Mouse (Mus musculus) limb, embryonic 11.5 days (tissue): ENCODE measurements around the gene Wdr90. TPM values are rescaled to one million over a fixed set of nuclear protein-coding genes. Genes with fewer than 3 reads are reported as not detected.
A peak's percentile ranks its signal among the peaks of the same experiment; 100 is the strongest.
"Not testable (repeated sequence)": the region's sequence is repeated elsewhere in the genome, so short reads cannot be mapped to it uniquely, and the experiment has no call there.

Experiments used
- ATAC-seq: fragments of 200-750 bp; cut with Nextera tagmentation; 2 replicates; pipeline ENCODE4 v1.8.0; 2017; ENCODE audit warnings: low read depth; ENCODE audit not compliant: insufficient number of reproducible peaks, low FRiP score, low TSS enrichment
- DNase-seq: peaks from one replicate; pipeline ENCODE4 v3.0.0-alpha.2; 2015; ENCODE audit warnings: low spot score
- H3K27ac ChIP-seq: fragments of 300-500 bp; sonication (generic); replicated peaks from 2 replicates; pipeline ENCODE4 v1.5.1; 2014; ENCODE audit warnings: low read depth, mild to moderate bottlenecking, low read length
- H3K27me3 ChIP-seq: fragments of 300-500 bp; sonication (generic); 2 replicates; pipeline ENCODE4 v1.6.1; 2014; ENCODE audit warnings: mild to moderate bottlenecking, low read length, mixed read lengths; ENCODE audit not compliant: control insufficient read depth, insufficient read depth
- H3K36me3 ChIP-seq: fragments of 300-500 bp; sonication (generic); 2 replicates; pipeline ENCODE4 v1.6.1; 2014; ENCODE audit warnings: mild to moderate bottlenecking, low read length, moderate library complexity, mixed read lengths; ENCODE audit not compliant: control insufficient read depth, insufficient read depth
- H3K4me1 ChIP-seq: fragments of 300-500 bp; sonication (generic); 2 replicates; pipeline ENCODE4 v1.6.1; 2014; ENCODE audit warnings: low read length, mixed read lengths; ENCODE audit not compliant: control insufficient read depth, insufficient read depth
- H3K4me2 ChIP-seq: fragments of 300-500 bp; sonication (generic); 2 replicates; pipeline ENCODE4 v1.6.1; 2014; ENCODE audit warnings: low read depth, mild to moderate bottlenecking, moderate library complexity; ENCODE audit not compliant: severe bottlenecking
- H3K4me3 ChIP-seq: fragments of 300-500 bp; sonication (generic); 2 replicates; pipeline ENCODE4 v1.5.1; 2014; ENCODE audit warnings: low read depth, low read length
- H3K9ac ChIP-seq: fragments of 300-500 bp; sonication (generic); 2 replicates; pipeline ENCODE4 v1.6.1; 2014; ENCODE audit warnings: mild to moderate bottlenecking, low read length
- H3K9me3 ChIP-seq: fragments of 300-500 bp; sonication (generic); 2 replicates; pipeline ENCODE4 v1.6.1; 2016; ENCODE audit warnings: low read length; ENCODE audit not compliant: control insufficient read depth
- WGBS: fragments of 180-500 bp; shearing (Covaris S2); extraction: QIAGEN DNeasy Blood & Tissue Kit; methylation state at CpG from one replicate; pipeline ENCODE4 v1.1.7; 2014; 5-methylcytosine and 5-hydroxymethylcytosine counted together
- polyA plus RNA-seq: library from polyadenylated mRNA; unstranded; fragments of >200 nt; fragmentation: Nextera tagmentation; extraction: Ambion mirVana; gene quantifications from 2 replicates; pipeline ENCODE4 v1.2.1, GENCODE M21; 2014

The Wdr90 gene
- polyA plus RNA-seq, 1 experiment from 2014 or later: 19.3 TPM

GRCm38 (mm10) chr17:25807452-25807851, 53.8 kb downstream of the Wdr90 start:
- H3K4me1 ChIP-seq, H3K36me3 ChIP-seq, H3K9me3 ChIP-seq, H3K4me3 ChIP-seq, H3K27ac ChIP-seq, DNase-seq, ATAC-seq, H3K9ac ChIP-seq, H3K4me2 ChIP-seq: not testable (repeated sequence)
- WGBS: 47% methylated on average over 2 of the region's 2 CpGs
- peaks cover 33% of the 10 kb centered on the region for H3K27me3 ChIP-seq

DNA sequence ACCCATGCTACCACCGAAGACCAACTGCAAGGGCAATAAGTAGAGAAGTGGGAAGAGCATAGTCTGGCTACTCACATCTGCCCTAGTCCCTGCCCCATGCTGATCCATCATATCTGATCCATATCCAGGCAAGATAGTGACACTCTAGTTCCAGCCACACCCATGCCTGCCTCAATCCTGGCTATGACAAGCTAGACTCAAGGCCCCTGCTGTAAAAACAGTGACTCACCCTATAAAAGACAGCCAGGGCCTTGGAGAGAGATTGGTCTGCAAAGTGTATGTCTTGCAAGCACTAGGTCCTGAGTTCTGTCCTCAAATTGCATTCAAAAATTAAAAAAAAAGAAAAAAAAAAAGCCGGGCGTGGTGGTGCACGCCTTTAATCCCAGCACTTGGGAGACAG, 54.8 kb downstream of the Wdr90 start:
- Histone ChIP-seq H3K36me3 (no peaks in the 10 kb centered on the region), H3K4me3 (no peak overlapping the region), H3K27me3 (peaks cover 35% of the 10 kb centered on the region), H3K4me2 (no peak overlapping the region), H3K9ac (no peak overlapping the region), H3K9me3 (no peaks in the 10 kb centered on the region), H3K4me1 (0 out of 2 replicates have a peak, but pooled peaks cover 2% of the 10 kb centered on the region), H3K27ac (no peak overlapping the region)
- ATAC-seq (no peak), DNase-seq (no peak)
- 82% methylated on average over 4 of the region's 4 CpGs for WGBS

DNA sequence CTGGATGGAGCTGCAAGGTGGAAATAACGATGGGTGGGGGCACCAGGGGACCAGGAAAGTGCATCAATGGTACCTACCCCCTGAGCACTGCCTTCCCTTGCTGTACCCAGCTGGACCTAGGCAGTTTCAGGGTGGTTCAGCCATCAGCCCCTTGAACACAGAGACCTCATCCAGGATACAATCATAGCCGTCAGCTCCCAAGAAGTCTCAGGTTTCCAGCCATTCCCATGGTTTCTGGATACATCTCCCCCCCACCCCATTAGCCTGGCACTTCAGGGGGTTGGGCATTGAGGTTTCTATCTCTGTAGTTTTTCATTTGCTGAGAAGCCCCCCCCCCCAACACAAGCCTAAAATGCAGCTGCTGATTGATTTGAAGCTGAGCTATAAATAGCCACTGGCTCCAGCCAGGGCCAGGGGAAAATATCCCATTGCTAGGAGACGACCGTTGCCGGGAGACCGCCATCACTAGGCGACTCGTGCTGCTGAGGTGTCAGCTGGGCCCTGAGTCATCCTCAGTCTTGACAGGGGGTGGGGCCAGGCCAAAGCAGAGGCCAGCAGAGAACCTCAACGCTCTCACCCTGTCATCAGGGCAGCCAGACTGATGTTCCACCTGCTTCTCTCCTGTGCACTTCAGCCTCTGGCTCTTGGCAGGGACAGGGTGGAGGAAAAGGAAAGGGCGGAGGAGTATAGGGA, 58.3 kb downstream of the Wdr90 start:
- H3K4me3 ChIP-seq: no peak overlapping the region
- H3K36me3 ChIP-seq: no peaks in the 10 kb centered on the region
- H3K4me2 ChIP-seq: no peak overlapping the region
- no peaks in the 10 kb centered on the region for H3K4me1 ChIP-seq
- H3K27ac ChIP-seq: no peak overlapping the region
- H3K9me3 ChIP-seq: no peaks in the 10 kb centered on the region
- DNase-seq (no peak), ATAC-seq (no peak)
- H3K27me3 ChIP-seq: peaks cover 4% of the 10 kb centered on the region
- H3K9ac ChIP-seq: peak overlapping the region; percentile 43; the same call in 1 of the 2 replicates
- 14% methylated on average over 10 of the region's 10 CpGs for WGBS

GRCm38 (mm10) chr17:25801029-25801428, 60.3 kb downstream of the Wdr90 start:
- no peak overlapping the region for H3K9ac ChIP-seq
- 0 out of 2 replicates have a peak, but pooled peaks cover 2% of the 10 kb centered on the region for H3K27me3 ChIP-seq
- 9% methylated on average over 6 of the region's 6 CpGs for WGBS
- peaks cover 8% of the 10 kb centered on the region for H3K4me1 ChIP-seq
- H3K4me2 ChIP-seq: no peak overlapping the region
- no peak overlapping the region for H3K4me3 ChIP-seq
- H3K27ac ChIP-seq: no peak overlapping the region
- ATAC-seq: no peak
- DNase-seq: peak; percentile 76
- H3K9me3 ChIP-seq: no peaks in the 10 kb centered on the region
- H3K36me3 ChIP-seq: no peaks in the 10 kb centered on the region

GRCm38 (mm10) chr17:25796951-25797369, 64.3 kb downstream of the Wdr90 start, which contains the start of gene Metrn:
Metrn (minus strand) TSS chr17:25797136.
- Histone ChIP-seq H3K4me2 (peak within 1 kb of the TSS; percentile 99), H3K4me3 (peak within 1 kb of the TSS; percentile 76), H3K27me3 (no peaks in the 10 kb centered on the region), H3K27ac (peak within 1 kb of the TSS; percentile 57), H3K4me1 (peaks cover 30% of the 10 kb centered on the region), H3K9ac (peak within 1 kb of the TSS; percentile 79), H3K36me3 (no peaks in the 10 kb centered on the region), H3K9me3 (no peaks in the 10 kb centered on the region)
- peak; percentile 95 for DNase-seq
- peak; percentile 82; the same call in 1 of the 2 replicates for ATAC-seq
- under 1% methylated on average over 34 of the region's 35 CpGs for WGBS

DNA sequence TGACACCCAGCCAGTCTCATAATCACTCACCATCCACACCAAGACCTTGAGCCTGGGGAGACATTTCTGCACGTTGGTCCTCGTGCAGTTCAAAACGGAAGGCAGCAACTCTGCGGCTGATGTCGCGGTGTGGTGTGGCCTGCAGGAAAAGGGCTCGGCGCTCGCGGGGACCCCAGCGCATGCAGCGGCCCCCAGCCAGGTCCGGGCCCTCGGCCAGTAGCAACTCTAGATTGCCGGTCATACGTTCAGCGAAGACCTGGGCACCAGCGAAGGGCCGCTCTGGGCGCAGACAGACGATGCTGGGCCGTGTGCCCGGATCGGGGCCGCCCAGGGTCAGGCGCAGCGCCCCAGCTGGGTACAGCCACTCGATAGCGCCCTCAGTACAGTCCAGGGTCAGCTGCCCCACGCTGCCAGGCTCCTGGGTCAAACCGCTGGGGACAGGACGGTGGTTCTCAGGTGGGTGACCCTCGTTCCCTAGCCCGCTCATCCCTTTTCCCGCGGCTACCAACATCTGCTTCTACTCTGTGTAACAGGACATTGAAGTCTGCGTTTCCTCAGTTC, 65.0 kb downstream of the Wdr90 start:
- Histone ChIP-seq H3K9ac (peak overlapping the region; percentile 79), H3K27ac (peak overlapping the region; percentile 57), H3K36me3 (no peaks in the 10 kb centered on the region), H3K4me1 (peaks cover 33% of the 10 kb centered on the region), H3K4me3 (peak overlapping the region; percentile 76), H3K27me3 (no peaks in the 10 kb centered on the region), H3K9me3 (no peaks in the 10 kb centered on the region), H3K4me2 (peak overlapping the region; percentile 99)
- peak; percentile 26; the same call in 1 of the 2 replicates for ATAC-seq
- WGBS: under 1% methylated on average over 37 of the region's 37 CpGs
- DNase-seq: peak; percentile 52

DNA sequence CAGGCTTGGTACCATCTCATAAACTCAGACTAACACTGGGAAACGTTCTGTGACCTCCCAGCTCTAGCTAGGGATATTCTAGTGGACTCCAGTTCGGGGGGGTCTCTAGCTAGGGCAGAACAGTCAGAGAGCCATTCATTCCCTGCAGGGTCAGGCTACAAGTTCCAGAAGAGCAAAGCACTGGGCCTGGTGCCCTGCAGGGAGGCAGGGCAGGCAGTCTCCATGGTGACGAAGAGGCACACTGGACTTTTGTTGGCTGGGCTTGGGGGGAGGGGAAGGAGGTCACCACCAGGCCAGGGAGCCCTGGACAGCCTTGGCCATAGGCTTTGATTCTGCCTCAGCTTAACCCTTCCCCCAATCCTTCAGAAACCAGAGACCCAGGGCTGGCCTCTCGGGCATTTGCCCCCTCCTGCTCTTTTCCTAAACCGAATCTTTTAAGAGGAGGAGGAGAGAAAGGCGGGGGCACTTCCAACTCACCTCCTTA, 65.7 kb downstream of the Wdr90 start, which contains the start of gene AC134908.4:
Gene AC134908.4 (minus strand): TSS at position 51 of the 484 bp plus-strand sequence.
- H3K36me3 ChIP-seq: no peaks in the 10 kb centered on the region

GRCm38 (mm10) chr17:25794998-25795397, 66.3 kb downstream of the Wdr90 start:
- Histone ChIP-seq H3K9me3 (no peaks in the 10 kb centered on the region), H3K4me3 (no peak overlapping the region), H3K27me3 (no peaks in the 10 kb centered on the region), H3K4me2 (peak overlapping the region; percentile 99; the same call in 1 of the 2 replicates), H3K4me1 (peaks cover 35% of the 10 kb centered on the region), H3K36me3 (no peaks in the 10 kb centered on the region), H3K27ac (no peak overlapping the region), H3K9ac (no peak overlapping the region)
- DNase-seq: no peak
- 87% methylated on average over 17 of the region's 17 CpGs for WGBS
- ATAC-seq: no peak

More for the DNA sequence above, 65.7 kb downstream of the Wdr90 start, which contains the start of gene AC134908.4:
- Histone ChIP-seq H3K4me1 (peaks cover 35% of the 10 kb centered on the region), H3K4me3 (peak within 1 kb of the TSS; percentile 76), H3K4me2 (peak within 1 kb of the TSS; percentile 99), H3K9me3 (no peaks in the 10 kb centered on the region), H3K9ac (peak within 1 kb of the TSS; percentile 79), H3K27me3 (no peaks in the 10 kb centered on the region), H3K27ac (peak within 1 kb of the TSS; percentile 57)
- DNase-seq (peak; percentile 69), ATAC-seq (peak; percentile 3; the same call in 1 of the 2 replicates)
- 6% methylated on average over 6 of the region's 6 CpGs for WGBS
